Mouse (Mus musculus) hindbrain, embryonic 14.5 days (tissue): ENCODE measurements around the gene Apol8. TPM values are rescaled to one million over a fixed set of nuclear protein-coding genes. Genes with fewer than 3 reads are reported as not detected.

ENCODE experiments used
- polyA plus RNA-seq: library from polyadenylated mRNA; unstranded; fragments of >200 nt; fragmentation: Nextera tagmentation; extraction: Ambion mirVana; gene quantifications from 2 replicates; pipeline ENCODE4 v1.2.1, GENCODE M21; 2014

Apol8 gene
- polyA plus RNA-seq, 1 experiment from 2014 or later = not detected

Other genes with a start within 250 kb of the Apol8 start
- not detected in 2 replicates for gene Apol11a, start 248.7 kb downstream of the Apol8 start, polyA plus RNA-seq
- gene Apol7c, start 223.7 kb downstream of the Apol8 start, polyA plus RNA-seq = not detected in 2 replicates
- gene 1700025B11Rik, start 195.1 kb downstream of the Apol8 start, polyA plus RNA-seq = not detected in 2 replicates
- gene Apol10b, start 160.9 kb downstream of the Apol8 start, polyA plus RNA-seq = 0.09 TPM in 1 of 2 replicates, not detected in the other
- not detected in 2 replicates for gene Gm36245, start 157.7 kb downstream of the Apol8 start, polyA plus RNA-seq
- gene Apol11b, start 113.7 kb downstream of the Apol8 start, polyA plus RNA-seq = not detected in 2 replicates
- gene Apol7e, start 58.1 kb downstream of the Apol8 start, polyA plus RNA-seq = not detected in 2 replicates
- gene Apol9b, start 28.0 kb downstream of the Apol8 start, polyA plus RNA-seq = 0.19 TPM in 1 of 2 replicates, not detected in the other
- 14.4 and 14.6 TPM in 2 replicates for gene Myh9, start 85.2 kb upstream of the Apol8 start, polyA plus RNA-seq
- gene Txn2, start 172.0 kb upstream of the Apol8 start, polyA plus RNA-seq = 207 and 216 TPM in 2 replicates
- 10.7 and 10.8 TPM in 2 replicates for gene Foxred2, start 199.7 kb upstream of the Apol8 start, polyA plus RNA-seq
- 167 and 177 TPM in 2 replicates for gene Eif3d, start 213.8 kb upstream of the Apol8 start, polyA plus RNA-seq